Comparison of ENCODE assay signal across 8 mouse cellular contexts in the genomic region with DNA sequence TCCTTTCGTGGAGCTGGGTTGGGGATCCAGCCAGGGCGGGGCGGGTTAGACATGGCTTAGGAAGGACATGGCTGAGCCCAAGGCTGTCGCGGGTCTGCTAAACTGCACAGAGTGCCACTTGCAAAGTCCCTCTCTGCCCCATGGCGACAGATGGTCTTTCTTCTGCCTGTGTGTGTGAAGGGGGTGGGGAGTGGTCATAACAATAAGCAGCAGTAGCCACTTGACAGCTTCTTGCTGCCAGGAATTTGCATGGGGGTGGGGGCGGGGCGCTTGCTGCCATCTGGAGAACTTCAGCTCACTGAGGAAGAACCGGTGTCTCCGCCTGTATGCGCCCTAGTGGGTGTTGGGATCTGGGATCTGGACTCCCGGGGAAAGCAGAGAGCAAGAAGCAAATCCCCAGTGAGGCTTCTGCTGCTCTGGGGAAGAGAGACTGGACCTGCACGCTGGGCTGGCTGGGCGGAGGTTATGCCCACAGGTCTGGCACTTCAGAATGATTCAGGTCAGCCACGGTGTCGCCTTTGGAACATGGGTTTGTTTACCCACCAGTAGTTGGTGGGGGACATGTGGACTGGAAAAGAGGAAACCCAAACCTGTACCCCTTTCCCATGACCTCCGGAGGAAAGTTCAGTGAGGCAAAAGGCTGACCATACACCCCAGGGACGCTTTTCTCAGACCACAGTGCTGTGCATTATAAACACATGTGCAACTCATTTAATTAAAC.
DNase-seq lines count a peak whose midpoint lies in the region; ATAC-seq and TF ChIP-seq lines count a peak whose summit lies in the region.

No protein-coding gene starts in this region.

- no peaks in the 10 kb centered on the region for H3K9me3 ChIP-seq in ES-Bruce4 (replicated peaks; ENCODE audit: control insufficient read depth, insufficient read depth, low read length, poor library complexity, severe bottlenecking)
- H3K9me3 ChIP-seq in forebrain, embryonic 15.5 days: no peaks in the 10 kb centered on the region
- no peaks in the 10 kb centered on the region for H3K9me3 ChIP-seq in lung, postnatal 0 days (ENCODE audit: low read length)

- H3K9ac ChIP-seq in ES-Bruce4 (ENCODE audit: low read depth, poor library complexity, severe bottlenecking): no peak overlapping the region
- H3K9ac ChIP-seq in forebrain, embryonic 15.5 days (replicated peaks): peak overlapping the region; percentile 33
- no peak overlapping the region for H3K9ac ChIP-seq in lung, postnatal 0 days (replicated peaks; ENCODE audit: low read depth)

- peak overlapping the region; percentile 27; the same call in 1 of the 2 replicates for H3K4me3 ChIP-seq in ES-Bruce4 (ENCODE audit: low read depth, low read length)
- H3K4me3 ChIP-seq in forebrain, embryonic 15.5 days: peak overlapping the region; percentile 28
- H3K4me3 ChIP-seq in lung, postnatal 0 days (ENCODE audit: low read depth, low read length): peak overlapping the region; percentile 31

- WGBS in forebrain, embryonic 15.5 days: 5% methylated on average over 18 of the region's 18 CpGs
- WGBS in lung, postnatal 0 days: 6% methylated on average over 18 of the region's 18 CpGs

- H3K36me3 ChIP-seq in ES-Bruce4 (ENCODE audit: control insufficient read depth, insufficient read depth, low read length, poor library complexity, severe bottlenecking): no peaks in the 10 kb centered on the region
- no peaks in the 10 kb centered on the region for H3K36me3 ChIP-seq in forebrain, embryonic 15.5 days
- no peaks in the 10 kb centered on the region for H3K36me3 ChIP-seq in lung, postnatal 0 days (ENCODE audit: insufficient read depth, low read length)

- DNase-seq in cerebellum, adult 11 months: peak; percentile 54
- DNase-seq in heart, postnatal 25 days (ENCODE audit: low spot score): peak; percentile 11
- peak; percentile 8 for DNase-seq in layer of hippocampus, adult 9-11 months
- peak; percentile 71 for DNase-seq in lung, postnatal 0 days (ENCODE audit: low spot score)
- peak; percentile 87 for DNase-seq in retina, embryonic 14.5 days (ENCODE audit: low spot score)
- no peak for DNase-seq in thymus, postnatal 10 days (ENCODE audit: low spot score in 2 of 2)

- intact Hi-C loops in heart, postnatal 25 days (cut with DNase I): loop anchor here (2.0 to 5.0 kb wide), 3 partner anchors 40 to 261 kb away; no protein-coding TSS in a partner anchor

- no peaks in the 10 kb centered on the region for H3K27me3 ChIP-seq in ES-Bruce4 (ENCODE audit: control insufficient read depth, insufficient read depth, low read length, poor library complexity, severe bottlenecking)
- H3K27me3 ChIP-seq in forebrain, embryonic 15.5 days: no peaks in the 10 kb centered on the region
- H3K27me3 ChIP-seq in lung, postnatal 0 days (replicated peaks; ENCODE audit: insufficient read depth, low read length): no peaks in the 10 kb centered on the region

- peak overlapping the region; percentile 46 for H3K4me2 ChIP-seq in forebrain, embryonic 15.5 days (replicated peaks)
- peak overlapping the region; percentile 59 for H3K4me2 ChIP-seq in lung, postnatal 0 days (replicated peaks; ENCODE audit: low read depth, low read length)

- no peaks in the 10 kb centered on the region for H3K4me1 ChIP-seq in ES-Bruce4 (ENCODE audit: control insufficient read depth, insufficient read depth, low read length)
- H3K4me1 ChIP-seq in forebrain, embryonic 15.5 days: peaks cover 24% of the 10 kb centered on the region
- no peaks in the 10 kb centered on the region for H3K4me1 ChIP-seq in lung, postnatal 0 days (ENCODE audit: insufficient read depth, low read depth, low read length)

- ATAC-seq in forebrain, embryonic 15.5 days (replicated peaks): peak; percentile 96
- ATAC-seq in lung, postnatal 0 days: peak; percentile 87

- TF ChIP-seq EP300 in ES-Bruce4 (IDR thresholded peaks at IDR 0.05; ENCODE audit: insufficient read depth, low read depth, low read length): peak; percentile 74
- TF ChIP-seq EP300 in lung, postnatal 0 days (IDR thresholded peaks at IDR 0.05): no peak

- no peak for TF ChIP-seq POLR2A in ES-Bruce4 (IDR thresholded peaks at IDR 0.05; ENCODE audit: insufficient read depth, low read length)

- TF ChIP-seq CTCF in ES-Bruce4 (IDR thresholded peaks at IDR 0.05; ENCODE audit: low read depth, low read length): no peak
- peak; percentile 22; the same call in 1 of the 2 replicates for TF ChIP-seq CTCF in lung, postnatal 0 days (IDR thresholded peaks at IDR 0.05)

- no peak overlapping the region for H3K27ac ChIP-seq in ES-Bruce4 (ENCODE audit: insufficient read depth, low read length)
- peak overlapping the region; percentile 82 for H3K27ac ChIP-seq in forebrain, embryonic 15.5 days (replicated peaks)
- peak overlapping the region; percentile 5 for H3K27ac ChIP-seq in lung, postnatal 0 days (ENCODE audit: low read length)

Comparison
In these comparisons a context has a peak if more than half of its experiments do, and no peak if none do; other contexts are left out.
1. DNase-seq: peak in cerebellum, adult 11 months (single experiment), heart, postnatal 25 days (single experiment), layer of hippocampus, adult 9-11 months (single experiment), lung, postnatal 0 days (single experiment) and retina, embryonic 14.5 days (single experiment); none in thymus, postnatal 10 days (0 of 2).
2. Peak in every context shown above with its lines, with median percentiles within 50 percentile points of each other: H3K4me3 ChIP-seq.